Mouse (Mus musculus): ENCODE results near the gene Umps. TPM values are rescaled to one million over a fixed set of nuclear protein-coding genes. Genes with fewer than 3 reads are reported as not detected.

Gene Umps
- polyA plus RNA-seq, 1 experiment from 2014 or later: 71.1 TPM

DNA sequence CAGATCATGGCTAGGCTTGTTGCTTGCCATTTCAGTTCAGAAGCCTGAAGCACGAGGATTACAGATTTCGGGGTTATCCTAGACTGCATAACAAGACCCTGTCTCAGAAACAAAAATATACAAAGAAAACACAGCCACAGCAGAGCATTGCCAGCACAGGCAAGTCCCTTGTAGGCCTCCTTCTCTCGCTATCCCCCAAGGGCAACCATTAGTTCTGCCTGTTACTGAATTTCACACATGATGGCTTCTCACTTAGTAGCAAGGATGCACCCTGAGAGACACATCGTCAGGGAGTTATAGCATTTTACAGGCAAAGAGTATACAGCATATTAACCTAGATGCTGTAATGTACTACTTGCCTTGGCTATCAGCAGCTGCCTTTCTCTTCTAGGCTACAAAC, 58.6 kb downstream of the Umps start:
- TF ChIP-seq CTCF (IDR thresholded peaks at IDR 0.05; ENCODE audit: low read depth): no peak
- ATAC-seq (ENCODE audit: insufficient read depth) (no peak), DNase-seq (no peak)
- H3K4me1 ChIP-seq (ENCODE audit: insufficient read depth): peaks cover 16% of the 10 kb centered on the region
- no peaks in the 10 kb centered on the region for H3K27me3 ChIP-seq (ENCODE audit: insufficient read depth, low read length)
- H3K4me2 ChIP-seq: no peak overlapping the region
- H3K9ac ChIP-seq: no peak overlapping the region
- no peaks in the 10 kb centered on the region for H3K9me3 ChIP-seq (ENCODE audit: low read depth, low read length)
- H3K36me3 ChIP-seq (ENCODE audit: insufficient read depth): peaks cover 18% of the 10 kb centered on the region
- no peak overlapping the region for H3K27ac ChIP-seq (ENCODE audit: low read depth)
- H3K4me3 ChIP-seq (ENCODE audit: low read depth, low read length): no peak overlapping the region
- 76% methylated on average over 4 of the region's 4 CpGs for WGBS

Other genes starting within 250 kb of the Umps start
- not detected in 2 replicates for gene Muc13, start 173.0 kb downstream of the Umps start, polyA plus RNA-seq (2014; fragmentation: Nextera tagmentation; extraction: Ambion mirVana)
- gene Itgb5, start 137.4 kb downstream of the Umps start, polyA plus RNA-seq (2014; fragmentation: Nextera tagmentation; extraction: Ambion mirVana): 57.5 and 64.5 TPM in 2 replicates

Measured in lung, embryonic 14.5 days (tissue).